Mouse (Mus musculus) retina, postnatal 7 days (tissue): ENCODE measurements at regions not wholly inside any gene's neighbourhood (a gene's known extent, or its start where the extent isn't known, plus 50 kb on each side); places are given as distances from the start of the nearest gene placed in this dataset.

ENCODE experiments used
- DNase-seq: peaks from one replicate; pipeline ENCODE4 v3.0.0-alpha.2; 2012; ENCODE audit warnings: low read depth, low spot score

DNA sequence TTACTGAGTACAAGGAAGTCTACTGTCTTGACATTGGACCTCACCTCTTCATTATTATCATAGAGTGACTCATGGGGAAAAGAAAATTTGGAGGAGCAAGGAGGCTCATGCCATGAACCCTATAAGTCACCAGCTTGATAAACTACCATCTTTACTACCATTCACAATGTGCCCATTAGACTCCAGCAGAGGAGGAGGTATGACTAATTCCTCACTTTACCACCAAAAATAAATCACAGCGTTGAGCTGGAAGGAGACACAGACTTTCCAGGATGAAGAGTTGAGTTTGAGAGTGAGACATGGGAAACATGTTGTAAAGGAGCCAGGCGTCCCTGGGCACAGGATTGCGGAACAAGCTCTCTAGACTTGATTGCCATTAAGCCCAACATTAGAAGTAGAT lies 195.0 kb upstream of the Mctp2 start:
- no peak for DNase-seq

DNA sequence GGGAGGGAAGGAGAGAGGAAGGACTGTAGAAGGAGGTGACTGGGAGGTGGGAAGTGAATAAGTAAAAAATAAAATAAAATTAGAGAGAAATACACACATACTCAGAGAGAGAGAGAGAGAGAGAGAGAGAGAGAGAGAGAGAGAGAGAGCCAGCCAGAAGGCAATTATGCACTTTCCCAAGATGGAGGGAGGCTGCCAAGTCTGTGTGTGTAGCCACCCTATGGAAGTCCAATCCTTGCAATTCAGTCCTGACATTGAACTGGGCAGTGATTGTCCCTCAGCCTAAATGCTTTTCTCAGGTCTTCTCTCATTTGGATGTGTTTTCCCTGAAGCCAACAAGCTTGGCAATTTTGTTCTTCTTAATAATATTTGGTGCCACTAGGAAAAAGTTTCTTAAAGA lies 197.3 kb upstream of the Mctp2 start:
- no peak for DNase-seq

DNA sequence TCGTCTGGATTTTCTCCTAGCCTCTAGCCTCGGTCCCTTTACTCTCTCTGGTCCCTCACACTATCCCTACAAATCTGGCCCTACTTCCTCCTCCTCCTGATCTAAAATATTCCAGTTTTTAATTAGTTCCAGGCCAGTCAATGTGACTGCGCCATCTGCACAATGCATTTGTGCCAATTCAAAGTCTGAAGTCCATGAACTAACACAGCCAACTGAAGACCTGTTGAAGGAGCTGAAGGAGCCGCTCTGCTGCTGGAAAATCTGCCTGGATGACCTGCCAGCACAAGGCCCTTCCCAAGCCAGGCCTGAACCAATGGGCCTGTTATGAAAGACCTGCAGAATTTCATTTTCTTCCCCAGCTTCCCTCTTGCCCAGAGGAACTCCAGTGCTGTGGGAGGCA lies 197.9 kb upstream of the Mctp2 start:
- DNase-seq: no peak

GRCm38 (mm10) chr7:72505732-72506460 lies 199.5 kb upstream of the Mctp2 start:
- no peak for DNase-seq

GRCm38 (mm10) chr7:72507946-72508345 lies 201.5 kb upstream of the Mctp2 start:
- DNase-seq: no peak

DNA sequence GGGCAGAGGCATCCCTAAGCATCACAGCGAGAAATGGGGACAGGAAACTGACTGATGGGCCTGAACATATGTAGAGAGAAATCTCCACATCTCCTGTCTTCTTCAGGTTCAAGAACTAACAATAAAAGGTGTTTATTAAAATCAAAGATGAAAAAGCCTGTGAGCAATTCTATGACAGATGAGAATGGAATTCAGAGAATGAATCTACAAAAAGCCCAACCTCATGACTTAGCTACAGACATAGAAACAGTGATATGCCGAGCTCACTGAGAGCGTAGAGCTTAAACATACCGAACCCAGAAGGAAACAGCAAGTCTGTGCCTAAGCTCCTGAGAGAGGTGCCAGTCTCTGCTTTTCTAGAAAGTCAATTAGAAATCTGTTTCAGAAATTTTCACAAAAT lies 203.7 kb upstream of the Mctp2 start:
- DNase-seq: no peak

DNA sequence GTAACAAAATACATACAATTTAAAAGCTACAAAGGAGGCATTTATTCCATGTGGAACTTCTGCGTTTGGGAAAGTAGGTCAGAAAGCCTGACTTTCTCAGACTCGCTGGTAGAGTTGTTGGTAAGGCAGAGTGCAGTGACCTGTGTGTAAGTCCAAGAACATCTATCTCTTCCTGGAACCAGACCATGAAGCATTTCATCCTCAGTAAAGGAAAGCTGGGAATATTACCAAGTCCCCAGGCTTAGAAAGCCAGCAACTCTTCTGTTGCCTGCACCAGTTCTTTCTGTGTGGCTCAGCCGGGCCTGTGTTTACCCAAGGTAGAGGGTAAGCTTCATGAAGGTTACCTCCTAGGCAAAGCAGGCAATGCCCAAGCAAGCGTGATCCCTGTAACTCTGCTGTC lies 207.0 kb upstream of the Mctp2 start:
- DNase-seq: no peak

GRCm38 (mm10) chr7:72514851-72515250 lies 208.4 kb upstream of the Mctp2 start:
- DNase-seq: no peak

- DNase-seq: no peak
Observed at GRCm38 (mm10) chr7:72518421-72518972, 212.1 kb upstream of the Mctp2 start.

DNA sequence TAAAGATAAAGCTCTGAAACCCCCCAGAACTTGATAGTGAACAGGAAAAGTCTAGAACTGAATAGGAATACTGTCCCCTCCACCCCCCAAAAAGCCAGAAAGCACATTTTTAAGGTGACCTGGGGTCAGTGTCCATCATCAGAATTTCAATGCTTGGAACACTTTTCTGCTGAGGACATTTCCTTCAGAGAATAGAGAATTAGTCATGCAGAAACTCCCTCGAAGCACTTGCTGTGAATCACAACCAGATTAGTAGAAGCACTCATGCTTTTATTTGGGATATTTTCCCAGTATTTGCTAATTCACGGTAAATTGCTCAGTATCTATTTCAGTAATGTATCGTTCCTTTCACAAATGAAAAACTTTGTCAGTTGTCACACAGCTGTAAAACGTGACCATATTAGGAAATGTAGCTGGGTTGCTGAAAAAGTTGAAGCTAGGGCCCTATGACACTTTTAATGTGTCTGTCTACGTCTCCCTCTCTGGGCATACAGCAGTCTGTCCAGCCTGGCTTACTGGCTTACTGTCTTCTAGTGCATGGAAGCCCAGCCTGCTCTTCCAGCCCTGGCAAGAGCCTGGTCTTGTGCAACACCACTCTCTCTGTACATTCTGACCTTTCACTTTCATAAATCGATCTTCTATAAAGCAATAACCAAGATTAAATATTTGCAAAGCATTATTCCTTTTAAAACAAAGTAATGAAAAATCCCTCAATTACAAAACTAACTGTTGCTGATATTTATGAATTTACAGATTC lies 213.1 kb upstream of the Mctp2 start:
- no peak for DNase-seq

DNA sequence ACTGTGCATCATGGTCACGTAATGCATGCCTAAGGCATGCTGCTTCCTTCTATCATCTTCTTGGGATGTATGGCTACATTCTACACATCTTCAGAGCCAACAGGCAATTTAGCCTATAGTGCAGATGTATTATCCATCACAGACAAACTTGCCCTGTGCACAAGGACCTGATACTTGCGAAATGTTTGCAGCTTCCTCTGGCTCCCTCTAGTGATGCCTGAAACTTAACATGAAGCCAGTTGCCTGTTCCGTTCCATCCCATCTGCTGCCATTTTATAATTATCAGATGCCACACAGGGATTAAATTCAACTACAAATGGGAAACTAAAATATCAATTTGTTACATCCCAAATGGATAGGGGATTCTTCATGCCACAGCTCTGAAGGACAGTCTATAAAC lies 222.5 kb upstream of the Mctp2 start:
- no peak for DNase-seq

GRCm38 (mm10) chr7:72538288-72538687 lies 231.9 kb upstream of the Mctp2 start:
- DNase-seq: no peak

GRCm38 (mm10) chr7:72539915-72540314 lies 233.5 kb upstream of the Mctp2 start:
- no peak for DNase-seq

GRCm38 (mm10) chr7:72541521-72542478 lies 235.4 kb upstream of the Mctp2 start:
- DNase-seq: no peak

DNA sequence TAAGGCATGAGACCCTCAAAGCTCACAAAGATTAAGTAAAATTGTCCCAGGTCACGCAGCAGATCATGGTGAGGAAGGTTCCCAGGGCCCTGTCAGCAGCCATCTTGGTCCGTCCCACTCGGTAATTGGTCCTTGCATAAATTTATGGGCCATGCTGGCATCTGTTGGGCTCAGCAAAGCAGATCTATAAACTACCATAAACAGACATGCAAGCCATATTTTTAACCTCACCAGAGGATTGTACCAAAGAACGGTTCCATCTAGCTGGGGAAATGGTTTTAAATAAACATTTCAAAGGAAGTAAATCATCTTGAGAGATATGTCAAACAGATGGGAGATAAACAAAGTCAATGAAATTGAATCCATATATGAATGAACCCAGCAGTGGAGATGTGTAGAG lies 237.1 kb upstream of the Mctp2 start:
- DNase-seq: no peak

GRCm38 (mm10) chr7:72543946-72544345 lies 237.5 kb upstream of the Mctp2 start:
- DNase-seq: no peak

GRCm38 (mm10) chr7:72567378-72567777 lies 261.0 kb upstream of the Mctp2 start:
- DNase-seq: no peak

- DNase-seq: no peak
Observed at GRCm38 (mm10) chr7:72569177-72569576, 262.8 kb upstream of the Mctp2 start.

DNA sequence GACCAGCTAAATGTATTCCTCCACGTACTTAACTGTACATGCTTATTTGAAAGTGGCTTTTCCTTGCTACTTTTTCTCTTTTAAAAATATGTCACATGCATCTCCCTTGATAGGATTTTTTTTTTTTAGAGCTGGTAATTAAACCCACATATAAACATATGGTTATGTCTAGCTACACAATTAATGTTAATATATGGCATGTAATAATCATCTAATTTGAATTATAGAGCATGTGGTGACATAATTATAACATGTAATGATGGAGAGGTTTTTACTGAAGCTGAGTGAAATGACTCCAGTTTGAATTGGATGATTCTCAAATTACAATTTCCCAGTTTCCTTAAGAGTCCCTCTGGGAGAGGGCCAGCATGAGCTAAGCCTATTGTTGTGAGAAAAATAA lies 267.9 kb upstream of the Mctp2 start:
- DNase-seq: no peak

DNA sequence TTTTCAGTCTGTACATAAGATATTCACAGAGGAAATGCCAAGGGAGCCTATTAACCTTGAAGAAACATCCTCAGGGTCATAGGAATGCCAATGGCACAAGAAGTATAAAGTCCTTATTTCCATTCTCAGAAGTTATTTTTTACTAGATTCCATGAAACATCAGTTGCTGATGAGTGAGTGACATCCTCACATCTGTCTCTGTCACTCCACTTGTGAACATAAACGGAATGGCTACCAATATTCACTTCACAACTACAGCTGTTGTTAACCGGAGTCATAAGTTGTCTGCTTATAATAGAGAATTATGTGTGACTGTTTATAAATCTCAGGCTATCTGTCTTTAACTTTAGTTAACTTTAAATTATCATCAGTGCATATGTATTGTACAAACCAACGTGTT lies 278.0 kb upstream of the Mctp2 start:
- DNase-seq: no peak

- no peak for DNase-seq
Observed at GRCm38 (mm10) chr7:72589241-72589668, 282.8 kb upstream of the Mctp2 start.
